Mouse (Mus musculus) lung, postnatal 0 days (tissue): Measurements from ENCODE around the gene Sipa1l3. TPM values are rescaled to one million over a fixed set of nuclear protein-coding genes. Genes with fewer than 3 reads are reported as not detected.

Experiments used
- ATAC-seq: fragments of 200-750 bp; cut with Nextera tagmentation; 2 replicates; pipeline ENCODE4 v1.8.0; 2017; ENCODE audit warnings: moderate library complexity
- DNase-seq: peaks from one replicate; pipeline ENCODE4 v3.0.0-alpha.2; 2016; ENCODE audit warnings: low spot score
- H3K27ac ChIP-seq: fragments of 300-500 bp; sonication (generic); 2 replicates; pipeline ENCODE4 v1.5.1; 2014; ENCODE audit warnings: antibody characterized with exemption, mild to moderate bottlenecking, low read length, mixed read lengths
- H3K27me3 ChIP-seq: fragments of 300-500 bp; sonication (generic); replicated peaks from 2 replicates; pipeline ENCODE4 v1.6.1; 2014; ENCODE audit warnings: low read length, mixed read lengths; ENCODE audit not compliant: insufficient read depth
- H3K36me3 ChIP-seq: fragments of 300-500 bp; sonication (generic); 2 replicates; pipeline ENCODE4 v1.6.1; 2014; ENCODE audit warnings: low read length, mixed read lengths; ENCODE audit not compliant: insufficient read depth
- H3K4me1 ChIP-seq: fragments of 300-500 bp; sonication (generic); 2 replicates; pipeline ENCODE4 v1.6.1; 2014; ENCODE audit warnings: antibody characterized with exemption, low read depth, low read length, mixed read lengths; ENCODE audit not compliant: insufficient read depth
- H3K4me2 ChIP-seq: fragments of 300-500 bp; sonication (generic); replicated peaks from 2 replicates; pipeline ENCODE4 v1.6.1; 2014; ENCODE audit warnings: low read depth, mild to moderate bottlenecking, low read length, moderate library complexity, mixed read lengths
- H3K4me3 ChIP-seq: fragments of 300-500 bp; sonication (generic); 2 replicates; pipeline ENCODE4 v1.5.1; 2014; ENCODE audit warnings: low read depth, low read length
- H3K9ac ChIP-seq: fragments of 300-500 bp; sonication (generic); replicated peaks from 2 replicates; pipeline ENCODE4 v1.6.1; 2014; ENCODE audit warnings: low read depth, mild to moderate bottlenecking
- H3K9me3 ChIP-seq: fragments of 300-500 bp; sonication (generic); 2 replicates; pipeline ENCODE4 v1.6.1; 2016; ENCODE audit warnings: low read length, mixed read lengths
- CTCF ChIP-seq: IDR thresholded peaks from 2 replicates; pipeline ENCODE4 v1.5.1; 2016; ENCODE audit warnings: antibody characterized with exemption, mild to moderate bottlenecking
- EP300 ChIP-seq: IDR thresholded peaks from 2 replicates; pipeline ENCODE4 v1.6.1; 2016; ENCODE audit warnings: antibody characterized with exemption, mild to moderate bottlenecking, control low read depth
- WGBS: fragments of 180-500 bp; shearing (Covaris S2); extraction: QIAGEN DNeasy Blood & Tissue Kit; methylation state at CpG from one replicate; pipeline ENCODE4 v1.1.7; 2014; 5-methylcytosine and 5-hydroxymethylcytosine counted together
- polyA plus RNA-seq: library from polyadenylated mRNA; unstranded; fragments of >200 nt; fragmentation: Nextera tagmentation; extraction: Ambion mirVana; gene quantifications from 2 replicates; pipeline ENCODE4 v1.2.1, GENCODE M21; 2015

Sipa1l3 gene
- polyA plus RNA-seq, 1 experiment from 2014 or later, result 18.5 TPM

GRCm38 (mm10) chr7:29466585-29466984 is 51.9 kb downstream of the Sipa1l3 start:
- H3K4me1 ChIP-seq, result peaks cover 25% of the 10 kb centered on the region
- H3K27ac ChIP-seq, result no peak overlapping the region
- H3K27me3 ChIP-seq, result no peaks in the 10 kb centered on the region
- TF ChIP-seq EP300 (no peak), CTCF (no peak)
- H3K9ac ChIP-seq, result no peak overlapping the region
- no peak overlapping the region for H3K4me2 ChIP-seq
- H3K36me3 ChIP-seq, result no peaks in the 10 kb centered on the region
- DNase-seq, result no peak
- H3K4me3 ChIP-seq, result no peak overlapping the region
- ATAC-seq, result no peak
- 53% methylated on average over 10 of the region's 10 CpGs for WGBS
- H3K9me3 ChIP-seq, result no peaks in the 10 kb centered on the region

- Histone ChIP-seq H3K9ac (no peak overlapping the region), H3K4me2 (no peak overlapping the region), H3K9me3 (no peaks in the 10 kb centered on the region), H3K4me3 (no peak overlapping the region), H3K36me3 (no peaks in the 10 kb centered on the region), H3K27ac (no peak overlapping the region), H3K27me3 (no peaks in the 10 kb centered on the region), H3K4me1 (peaks cover 28% of the 10 kb centered on the region)
- TF ChIP-seq CTCF, result no peak
- TF ChIP-seq EP300, result no peak
- no peak for ATAC-seq
- DNase-seq, result no peak
- WGBS, result 81% methylated on average over 4 of the region's 4 CpGs
Measured at GRCm38 (mm10) chr7:29465736-29466135, 52.7 kb downstream of the Sipa1l3 start.

GRCm38 (mm10) chr7:29462820-29463219 is 55.6 kb downstream of the Sipa1l3 start:
- DNase-seq (no peak), ATAC-seq (no peak)
- Histone ChIP-seq H3K4me3 (no peak overlapping the region), H3K36me3 (no peaks in the 10 kb centered on the region), H3K4me2 (no peak overlapping the region), H3K9ac (no peak overlapping the region), H3K27ac (peak overlapping the region; percentile 51), H3K27me3 (no peaks in the 10 kb centered on the region), H3K4me1 (peaks cover 25% of the 10 kb centered on the region), H3K9me3 (no peaks in the 10 kb centered on the region)
- TF ChIP-seq CTCF, result no peak
- no peak for TF ChIP-seq EP300
- 86% methylated on average over 3 of the region's 3 CpGs for WGBS

GRCm38 (mm10) chr7:29462178-29462577 is 56.3 kb downstream of the Sipa1l3 start:
- 54% methylated on average over 5 of the region's 5 CpGs for WGBS
- H3K9me3 ChIP-seq, result no peaks in the 10 kb centered on the region
- H3K27ac ChIP-seq, result peak overlapping the region; percentile 71
- TF ChIP-seq CTCF (no peak), EP300 (no peak)
- no peaks in the 10 kb centered on the region for H3K27me3 ChIP-seq
- DNase-seq, result no peak
- no peak overlapping the region for H3K4me3 ChIP-seq
- no peaks in the 10 kb centered on the region for H3K36me3 ChIP-seq
- H3K4me2 ChIP-seq, result no peak overlapping the region
- H3K4me1 ChIP-seq, result peaks cover 25% of the 10 kb centered on the region
- no peak for ATAC-seq
- H3K9ac ChIP-seq, result no peak overlapping the region

- H3K27me3 ChIP-seq, result no peaks in the 10 kb centered on the region
- no peak overlapping the region for H3K9ac ChIP-seq
- ATAC-seq (peak; percentile 80), DNase-seq (peak; percentile 88)
- peak; percentile 35 for TF ChIP-seq CTCF
- no peak for TF ChIP-seq EP300
- no peak overlapping the region for H3K4me2 ChIP-seq
- 25% methylated on average over 10 of the region's 10 CpGs for WGBS
- no peak overlapping the region for H3K4me3 ChIP-seq
- H3K9me3 ChIP-seq, result no peaks in the 10 kb centered on the region
- peaks cover 25% of the 10 kb centered on the region for H3K4me1 ChIP-seq
- H3K36me3 ChIP-seq, result no peaks in the 10 kb centered on the region
- H3K27ac ChIP-seq, result peak overlapping the region; percentile 71
Measured at GRCm38 (mm10) chr7:29461557-29461956, 56.9 kb downstream of the Sipa1l3 start.

- Histone ChIP-seq H3K4me2 (no peak overlapping the region), H3K27me3 (no peaks in the 10 kb centered on the region), H3K4me3 (no peak overlapping the region), H3K27ac (no peak overlapping the region; the same call in 1 of the 2 replicates), H3K9ac (no peak overlapping the region), H3K9me3 (no peaks in the 10 kb centered on the region), H3K36me3 (no peaks in the 10 kb centered on the region), H3K4me1 (peaks cover 25% of the 10 kb centered on the region)
- TF ChIP-seq CTCF, result no peak
- TF ChIP-seq EP300, result no peak
- no peak for DNase-seq
- ATAC-seq, result no peak
- WGBS, result 76% methylated on average over 14 of the region's 14 CpGs
Measured at GRCm38 (mm10) chr7:29458889-29459740, 59.3 kb downstream of the Sipa1l3 start.
